Mouse (Mus musculus) G1E (cell line): Measurements from ENCODE around the gene Tmc6.

Experiments used
- CTCF ChIP-seq: IDR thresholded peaks from 2 replicates; pipeline ENCODE4 v1.5.1; 2012; ENCODE audit warnings: low read depth, low read length, inconsistent platforms, mixed read lengths
- GATA1 ChIP-seq: IDR thresholded peaks from 2 replicates; pipeline ENCODE4 v1.6.1; 2012; ENCODE audit warnings: borderline replicate concordance, low read length, inconsistent platforms, mixed read lengths
- GATA2 ChIP-seq: IDR thresholded peaks from 2 replicates; pipeline ENCODE4 v1.6.1; 2012; ENCODE audit warnings: low read depth, low read length, inconsistent platforms, borderline replicate concordance
- POLR2AphosphoS5 ChIP-seq: IDR thresholded peaks from 2 replicates; pipeline ENCODE4 v1.6.1; 2012; ENCODE audit warnings: low read depth, low read length, inconsistent platforms; ENCODE audit not compliant: insufficient replicate concordance

- TF ChIP-seq POLR2AphosphoS5: no peak
- no peak for TF ChIP-seq CTCF
- TF ChIP-seq GATA2: no peak
- no peak for TF ChIP-seq GATA1
Observed at GRCm38 (mm10) chr11:117748628-117749027, 33.4 kb downstream of the Tmc6 start.
